Mouse (Mus musculus): ENCODE results near the gene Rspo3.

DNA sequence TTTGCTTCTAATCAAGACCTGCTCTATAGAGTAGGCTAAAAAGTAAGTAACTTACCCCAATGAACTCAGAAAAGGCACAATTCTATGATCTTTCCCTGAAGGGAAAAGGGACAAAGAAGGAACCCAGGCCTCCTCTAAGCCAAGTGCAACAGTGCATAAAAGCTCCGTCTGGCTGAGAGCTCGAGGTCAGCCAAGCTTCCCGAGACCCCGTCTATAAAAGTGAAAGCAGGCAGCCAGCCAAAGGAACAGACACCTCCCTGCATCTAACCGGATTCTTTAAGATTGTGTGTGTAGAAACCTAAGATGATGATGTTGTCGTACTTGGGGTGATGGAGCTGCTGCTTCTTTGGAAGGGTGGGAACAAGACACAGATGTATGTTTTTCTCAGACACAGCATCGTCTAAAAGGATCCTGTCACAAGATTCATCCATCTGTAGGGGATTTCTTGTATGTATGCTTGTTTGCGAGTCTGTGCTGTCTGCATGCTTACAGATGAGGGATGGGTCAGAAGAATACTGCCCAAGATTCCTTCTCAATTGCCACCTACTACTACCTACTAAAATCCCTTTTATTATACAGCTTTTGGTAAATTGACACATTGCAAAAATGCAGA lies 132.9 kb downstream of the Rspo3 start:
- TF ChIP-seq CTCF (IDR thresholded peaks at IDR 0.05; ENCODE audit: extremely low read depth, insufficient read depth, low read length) = no peak
- TF ChIP-seq POLR2A (IDR thresholded peaks at IDR 0.05; ENCODE audit: extremely low read depth, insufficient read depth, low read length) = no peak

Data from cortical plate, adult 2 months (tissue).